Mouse (Mus musculus) cortical plate, adult 2 months (tissue): ENCODE data around the gene Slu7. TPM values are rescaled to one million over a fixed set of nuclear protein-coding genes. Genes with fewer than 3 reads are reported as not detected.

Experiments
- H3K27ac ChIP-seq: fragments of 200-500 bp; 2 replicates; pipeline ENCODE4 v1.5.1; 2012; ENCODE audit warnings: low read length, control low read depth, inconsistent platforms; ENCODE audit not compliant: insufficient read depth
- H3K4me1 ChIP-seq: fragments of 200-500 bp; 2 replicates; pipeline ENCODE4 v1.6.1; 2011; ENCODE audit warnings: low read length; ENCODE audit not compliant: control insufficient read depth, insufficient read depth
- H3K4me3 ChIP-seq: fragments of 200-500 bp; 2 replicates; pipeline ENCODE4 v1.5.1; 2011; ENCODE audit warnings: mild to moderate bottlenecking, low read length, control low read depth; ENCODE audit not compliant: insufficient read depth
- CTCF ChIP-seq: fragments of 200-500 bp; IDR thresholded peaks from 2 replicates; pipeline ENCODE4 v1.5.1; 2011; ENCODE audit warnings: mild to moderate bottlenecking, control low read depth, low read length; ENCODE audit not compliant: insufficient read depth; ENCODE audit errors: extremely low read depth
- POLR2A ChIP-seq: fragments of 200-500 bp; IDR thresholded peaks from 2 replicates; pipeline ENCODE4 v1.6.1; 2011; ENCODE audit warnings: mild to moderate bottlenecking, low read length, control low read depth; ENCODE audit not compliant: insufficient read depth; ENCODE audit errors: extremely low read depth
- polyA plus RNA-seq: library from polyadenylated mRNA; depleted of rRNA; stranded (reverse); fragments of >200 nt; gene quantifications from 2 replicates; pipeline ENCODE4 v1.2.3, GENCODE M21; 2012

Gene Slu7
- polyA plus RNA-seq, 1 experiment: 20.9 TPM

GRCm38 (mm10) chr11:43452266-43452665 lies 18.7 kb downstream of the Slu7 start:
- TF ChIP-seq POLR2A (no peak), CTCF (no peak)
- no peak overlapping the region for H3K4me3 ChIP-seq
- H3K4me1 ChIP-seq: no peaks in the 10 kb centered on the region

GRCm38 (mm10) chr11:43463204-43463603 lies 29.7 kb downstream of the Slu7 start:
- TF ChIP-seq CTCF (no peak), POLR2A (no peak)
- Histone ChIP-seq H3K4me1 (no peaks in the 10 kb centered on the region), H3K4me3 (no peak overlapping the region), H3K27ac (no peak overlapping the region)

More at GRCm38 (mm10) chr11:43452266-43452665, 18.7 kb downstream of the Slu7 start:
- H3K27ac ChIP-seq: no peak overlapping the region

- no peak overlapping the region for H3K4me3 ChIP-seq
- H3K4me1 ChIP-seq: no peaks in the 10 kb centered on the region
- H3K27ac ChIP-seq: no peak overlapping the region
- TF ChIP-seq POLR2A (no peak), CTCF (no peak)
These were observed 36.6 kb downstream of the Slu7 start for GRCm38 (mm10) chr11:43470118-43470517.

DNA sequence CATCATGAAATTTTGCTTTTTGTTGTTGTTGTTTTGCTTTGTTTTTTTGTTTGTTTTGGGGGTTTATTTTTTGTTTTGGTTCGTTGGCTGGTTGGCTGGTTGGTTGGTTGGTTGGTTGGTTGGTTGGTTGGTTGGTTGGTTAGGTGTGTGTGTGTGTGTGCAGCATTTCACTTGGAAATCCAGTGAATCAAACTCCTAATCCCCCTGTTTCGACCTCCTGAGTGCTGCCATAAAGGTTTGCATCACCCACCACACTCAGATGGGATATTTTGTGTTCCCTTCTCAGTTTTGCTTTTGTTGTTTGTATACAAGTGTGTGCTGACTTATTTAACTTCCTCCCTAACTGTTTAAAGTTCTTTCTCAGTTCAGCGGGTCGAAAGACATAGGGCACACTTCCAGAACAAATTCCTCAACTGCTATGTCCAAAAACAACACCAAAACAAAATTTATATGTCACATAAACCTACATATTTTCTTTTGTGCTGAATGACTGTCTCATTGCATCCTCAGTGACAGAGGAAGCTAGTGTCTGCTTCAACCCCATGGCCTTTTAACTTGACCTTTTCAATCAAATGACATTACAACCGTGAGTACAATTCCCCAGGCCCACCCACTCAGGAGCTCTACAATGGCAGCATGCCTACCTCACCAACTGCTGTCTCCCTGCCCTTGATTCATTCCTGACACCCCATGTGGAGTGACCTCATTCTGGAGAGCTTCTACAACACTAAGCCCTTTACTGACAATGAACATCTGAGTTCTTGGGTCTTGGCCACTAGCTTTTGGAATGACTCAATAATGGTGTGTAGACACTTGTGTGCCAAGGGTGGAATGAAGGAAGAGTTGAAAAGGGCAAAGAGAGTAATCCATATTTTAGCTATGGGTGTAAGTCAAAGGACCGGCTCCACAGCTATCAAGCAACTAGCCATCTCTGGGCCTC lies 37.6 kb downstream of the Slu7 start:
- TF ChIP-seq POLR2A: no peak
- no peak for TF ChIP-seq CTCF
- Histone ChIP-seq H3K4me3 (no peak overlapping the region), H3K4me1 (no peaks in the 10 kb centered on the region), H3K27ac (no peak overlapping the region)

DNA sequence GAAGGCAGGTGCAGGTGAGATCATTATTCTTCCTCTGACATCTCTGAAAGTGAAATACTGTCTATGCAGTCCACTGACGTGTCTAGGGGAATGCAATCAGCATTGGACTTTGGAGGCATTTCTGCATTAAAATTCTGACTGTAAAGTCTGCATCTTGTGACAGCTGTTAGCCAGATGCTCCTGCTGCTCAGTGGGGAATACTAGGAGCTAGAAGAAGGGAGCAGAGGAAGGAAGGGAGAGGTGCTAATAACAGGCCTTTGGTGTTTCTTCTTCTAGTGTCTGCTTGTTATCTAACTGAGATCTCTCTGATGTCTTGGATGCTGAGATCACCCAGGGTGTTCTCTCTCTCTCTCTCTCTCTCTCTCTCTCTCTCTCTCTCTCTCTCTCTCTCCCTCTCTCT lies 39.6 kb downstream of the Slu7 start:
- Histone ChIP-seq H3K4me1 (no peaks in the 10 kb centered on the region), H3K4me3 (no peak overlapping the region), H3K27ac (no peak overlapping the region)
- TF ChIP-seq CTCF (no peak), POLR2A (no peak)

DNA sequence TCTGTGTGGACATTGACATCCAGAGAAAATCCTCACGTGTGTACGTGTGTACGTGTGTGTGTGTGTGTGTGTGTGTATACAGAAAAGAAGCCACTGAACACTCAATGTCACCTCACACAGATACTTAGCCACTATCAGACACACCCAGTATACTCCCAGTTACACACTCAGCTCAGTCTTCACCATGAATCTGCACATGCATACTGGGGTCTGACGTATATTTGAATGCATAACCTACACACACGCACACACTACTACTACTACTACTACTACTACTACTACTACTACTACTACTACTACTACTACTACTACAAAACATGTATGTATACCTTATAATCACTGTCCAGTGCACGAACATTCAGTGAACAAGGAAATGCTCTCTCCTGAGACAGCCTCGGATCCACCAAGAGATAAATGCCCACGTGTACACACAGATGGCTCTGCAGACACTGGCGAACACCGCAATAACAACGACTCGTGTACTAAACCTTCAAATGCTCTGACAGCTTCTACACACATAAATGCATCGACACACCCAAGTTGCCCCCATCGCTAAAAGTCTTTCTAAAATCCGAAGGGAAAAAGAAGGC lies 40.2 kb downstream of the Slu7 start:
- no peak overlapping the region for H3K27ac ChIP-seq
- TF ChIP-seq POLR2A: no peak
- no peak for TF ChIP-seq CTCF
- no peaks in the 10 kb centered on the region for H3K4me1 ChIP-seq
- H3K4me3 ChIP-seq: peak overlapping the region; percentile 26; the same call in 1 of the 2 replicates

- no peak within 1 kb of the TSS for H3K27ac ChIP-seq
- no peaks in the 10 kb centered on the region for H3K4me1 ChIP-seq
- peak within 1 kb of the TSS; percentile 26 for H3K4me3 ChIP-seq
- no peak for TF ChIP-seq CTCF
- TF ChIP-seq POLR2A: no peak
These were observed 40.8 kb downstream of the Slu7 start, which contains the start of gene C1qtnf2 for GRCm38 (mm10) chr11:43474225-43474774. TSS of gene C1qtnf2 (plus strand) at chr11:43474276.

GRCm38 (mm10) chr11:43479376-43479775 lies 45.8 kb downstream of the Slu7 start:
- H3K4me1 ChIP-seq: no peaks in the 10 kb centered on the region
- TF ChIP-seq CTCF: no peak
- no peak for TF ChIP-seq POLR2A

DNA sequence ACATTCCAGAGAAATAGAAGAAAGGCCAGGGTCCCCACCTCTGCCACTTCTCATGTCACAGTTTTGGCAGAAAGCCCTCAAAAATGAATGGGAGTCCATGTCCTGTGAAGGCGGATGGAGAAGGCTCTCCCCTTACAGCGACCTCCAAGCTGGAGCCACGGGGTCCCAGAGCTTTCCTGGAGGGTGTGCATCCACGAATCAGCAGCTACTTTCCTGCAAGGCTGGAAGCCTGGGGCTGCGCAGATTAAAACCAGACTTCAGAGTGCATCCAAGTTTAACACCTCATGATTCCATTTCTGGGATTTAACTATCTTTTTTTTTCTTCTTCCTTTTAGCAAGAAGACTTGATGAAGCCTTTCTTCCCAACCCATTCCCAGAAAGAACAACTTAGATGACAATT lies 47.0 kb downstream of the Slu7 start:
- TF ChIP-seq CTCF (no peak), POLR2A (no peak)
- Histone ChIP-seq H3K4me1 (no peaks in the 10 kb centered on the region), H3K4me3 (no peak overlapping the region), H3K27ac (no peak overlapping the region)

More at GRCm38 (mm10) chr11:43479376-43479775, 45.8 kb downstream of the Slu7 start:
- Histone ChIP-seq H3K27ac (no peak overlapping the region), H3K4me3 (no peak overlapping the region)
